Mouse (Mus musculus) layer of hippocampus, postnatal 14 days (tissue): ENCODE data around the gene St8sia1. TPM values are rescaled to one million over a fixed set of nuclear protein-coding genes. Genes with fewer than 3 reads are reported as not detected.
A peak's percentile ranks its signal among the peaks of the same experiment; 100 is the strongest.

ENCODE experiments used
- DNase-seq, 2 experiments: peaks; one replicate each; pipeline ENCODE4 v3.0.0; 2021 to 2022; ENCODE audit warnings: low spot score in 2 of 2, mixed read lengths in 1 of 2
- total RNA-seq, 2 experiments: library from RNA; stranded (reverse); gene quantifications; 2 replicates each; pipeline ENCODE4 v1.2.3; 2021

St8sia1 gene
- total RNA-seq, 2 experiments from 2014 or later, result 29.7 to 32.2 TPM

DNA sequence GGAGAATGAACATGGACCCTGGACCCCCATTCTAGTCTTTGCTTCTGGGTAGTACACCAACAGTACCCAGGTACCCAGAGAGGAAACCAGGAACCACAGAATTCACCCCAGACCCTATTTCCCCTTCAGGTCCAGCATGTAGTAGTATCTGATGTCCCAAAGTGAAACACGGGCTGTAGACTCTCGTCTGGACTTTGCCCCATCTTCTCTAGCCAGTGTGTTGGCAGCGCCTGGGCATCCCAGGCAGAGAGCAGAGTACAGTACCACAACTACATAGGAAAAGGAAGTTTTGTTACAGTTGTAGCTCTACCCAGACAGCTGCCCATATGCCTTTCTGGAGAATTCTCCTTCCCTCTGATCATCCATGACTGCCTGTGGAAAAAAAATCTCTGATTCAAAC is 134.0 kb downstream of the St8sia1 start:
- no peak for DNase-seq

DNA sequence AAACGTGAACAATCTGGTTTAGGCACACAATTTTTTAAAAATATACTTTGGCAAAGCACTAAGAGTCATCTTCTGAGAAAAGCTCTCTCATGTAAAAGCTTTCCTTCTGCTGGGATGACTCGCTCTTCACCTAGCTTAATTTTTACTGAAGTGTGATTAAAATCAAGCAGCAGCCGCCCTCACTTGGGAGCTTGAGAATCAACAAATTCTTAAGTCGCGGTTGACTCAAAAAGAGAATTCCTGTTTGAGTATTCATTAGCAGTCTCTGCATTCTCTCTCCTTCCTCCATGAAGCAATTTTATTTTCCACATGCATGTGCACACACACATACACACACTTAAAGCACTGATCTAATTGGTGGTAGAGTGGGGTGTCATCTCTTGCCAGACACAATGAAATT is 138.8 kb downstream of the St8sia1 start:
- DNase-seq, result no peak

DNA sequence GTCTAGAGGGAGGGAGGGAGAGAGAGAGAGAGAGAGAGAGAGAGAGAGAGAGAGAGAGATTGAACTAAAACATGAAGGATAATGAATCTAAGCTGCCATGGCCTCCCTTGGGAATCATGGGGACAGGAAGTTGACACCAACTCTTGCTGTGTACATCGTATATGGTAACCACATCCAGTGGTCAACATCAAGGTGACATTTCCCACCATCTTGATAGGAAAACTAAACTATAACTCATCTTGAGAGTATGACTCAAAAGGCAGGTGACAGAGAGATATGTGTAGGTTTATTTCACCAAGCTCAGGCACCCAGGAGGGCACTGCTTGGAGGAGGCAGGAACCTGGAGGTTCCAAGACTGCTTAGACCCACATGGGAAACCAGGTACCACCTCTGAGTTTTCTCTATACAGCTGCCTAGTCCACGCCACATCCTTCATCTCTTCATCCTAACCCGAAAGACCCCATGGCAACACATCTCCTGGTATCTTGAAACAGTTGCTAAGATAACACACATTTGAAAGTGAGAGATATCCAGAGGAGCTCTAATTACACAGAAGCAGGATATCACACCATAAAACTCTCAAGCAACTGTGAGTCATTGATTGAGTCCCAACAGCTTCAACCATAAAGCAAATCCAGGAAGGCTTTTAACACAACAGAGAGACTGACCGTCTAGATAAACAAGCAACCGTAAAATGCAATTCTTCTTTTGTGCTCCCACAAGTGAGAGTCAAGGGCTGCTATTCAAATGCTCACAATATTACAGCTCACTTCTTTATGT is 141.1 kb downstream of the St8sia1 start:
- no peak for DNase-seq

DNA sequence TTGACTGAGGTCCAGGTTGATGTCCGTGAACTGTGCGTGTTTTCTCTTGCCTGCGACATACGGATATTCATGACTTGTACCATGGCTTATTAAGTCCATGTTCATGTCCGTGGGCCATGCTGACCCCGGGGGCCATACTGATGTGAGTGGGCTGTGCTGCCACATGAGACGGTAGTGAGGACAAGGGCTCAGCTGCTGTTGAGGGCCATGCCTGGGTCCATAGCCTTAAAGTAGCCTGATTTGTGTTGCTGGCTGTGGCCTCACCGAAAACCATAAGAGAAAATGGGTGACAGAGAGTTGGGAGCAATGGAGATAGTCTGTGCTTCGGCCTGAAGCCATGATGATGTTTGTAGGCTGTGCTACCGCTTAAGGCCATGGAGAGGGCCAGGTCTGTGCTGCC is 145.9 kb downstream of the St8sia1 start:
- no peak for DNase-seq

DNA sequence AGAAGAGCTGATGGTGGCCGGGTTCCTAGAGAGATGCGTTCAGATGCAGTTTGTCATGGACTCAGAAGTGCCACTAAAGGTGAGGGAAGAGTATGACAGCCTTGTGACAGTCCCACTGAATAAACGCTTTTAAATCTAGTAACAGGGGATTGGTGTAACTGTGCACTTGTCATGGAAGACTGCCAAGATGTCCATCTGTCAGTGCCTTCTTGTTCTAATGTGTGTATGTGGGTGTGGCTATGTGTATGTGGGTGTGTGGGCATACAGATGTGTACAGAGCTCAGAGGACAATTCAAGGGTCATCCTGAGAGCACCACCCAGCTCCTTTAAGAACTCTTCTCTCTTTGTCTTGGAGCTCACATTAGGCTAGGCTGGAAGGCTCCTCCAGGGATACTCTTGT is 148.7 kb downstream of the St8sia1 start:
- DNase-seq, result peak in 1 of 2 experiments; percentile 32

DNA sequence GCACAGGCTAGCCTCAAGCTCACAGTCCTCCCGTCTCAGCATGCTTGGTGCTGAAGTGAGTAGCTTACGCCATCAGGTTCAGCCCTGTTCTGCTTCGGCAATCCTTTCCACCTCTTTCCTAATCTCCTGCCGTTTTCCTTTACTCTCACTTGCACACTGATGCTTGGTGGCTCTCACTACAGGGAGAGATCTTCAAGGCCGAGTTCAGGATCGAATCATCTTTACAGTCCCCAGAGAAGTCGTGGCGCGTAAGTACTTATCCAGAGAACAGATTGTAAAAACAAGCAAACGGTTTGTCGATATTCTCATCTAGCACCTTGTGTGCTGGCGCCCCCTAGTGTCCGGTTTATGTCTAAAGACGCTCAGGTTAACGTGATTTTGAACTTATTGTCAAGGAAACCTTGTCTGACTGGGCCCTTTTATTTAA is 149.7 kb downstream of the St8sia1 start:
- DNase-seq, result peak; percentile 86 to 87

DNA sequence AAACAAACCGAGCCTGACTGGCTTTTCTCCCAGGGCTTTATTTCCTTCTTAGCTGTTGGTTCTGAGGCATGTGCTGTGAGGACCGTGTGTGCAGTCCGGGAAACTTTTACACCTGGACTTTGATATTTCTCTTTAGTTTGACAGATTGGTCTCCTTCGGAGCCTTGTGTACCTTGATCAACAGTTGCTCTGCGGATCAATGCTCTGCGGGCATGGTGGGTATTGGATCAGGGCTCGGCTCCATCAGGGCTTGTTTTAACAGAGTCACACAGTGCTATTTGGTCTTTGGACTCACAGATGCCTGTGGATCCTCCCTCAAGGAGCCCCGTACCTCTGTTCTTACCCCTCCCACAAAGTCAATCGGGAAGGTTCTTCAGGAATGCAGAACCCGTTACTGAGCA is 150.2 kb downstream of the St8sia1 start:
- DNase-seq, result no peak

DNA sequence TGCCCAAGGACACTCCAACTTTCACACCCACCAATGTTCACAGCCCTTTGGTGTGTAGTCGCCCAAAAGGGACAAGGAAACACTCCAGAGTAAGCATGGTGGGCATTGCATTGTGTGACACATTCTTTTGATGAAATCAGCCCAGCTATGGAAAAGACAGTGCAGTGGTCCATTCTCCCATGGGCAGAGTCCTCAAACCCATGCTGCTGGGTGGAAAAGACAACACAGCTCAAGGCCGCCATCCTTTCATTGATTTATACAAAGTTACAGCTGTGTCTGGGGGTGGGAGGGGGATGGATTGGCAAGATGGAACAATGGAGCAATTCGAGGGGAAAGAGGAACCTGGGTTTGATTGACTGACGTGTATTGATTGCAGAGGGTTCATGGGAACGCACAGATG is 151.3 kb downstream of the St8sia1 start:
- no peak for DNase-seq

DNA sequence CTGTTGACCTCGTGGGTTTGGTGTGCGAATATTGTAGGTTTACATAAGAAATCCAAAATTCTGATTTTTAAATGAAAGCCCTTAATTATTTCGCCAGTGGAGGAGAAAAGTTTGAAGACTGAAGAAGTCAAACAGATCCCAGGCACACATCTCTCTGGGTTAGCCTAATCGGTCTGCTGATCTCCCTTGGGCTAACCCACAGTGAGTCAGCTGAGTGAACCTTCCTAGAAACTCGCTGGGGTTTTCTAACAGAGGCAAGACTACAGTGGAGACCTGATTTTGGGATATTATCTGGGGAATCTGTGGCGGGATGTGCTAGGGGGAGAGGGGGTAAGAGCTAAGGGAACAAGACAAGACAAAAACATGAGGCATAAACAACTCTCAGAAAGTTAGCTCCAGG is 154.0 kb downstream of the St8sia1 start:
- DNase-seq, result no peak

DNA sequence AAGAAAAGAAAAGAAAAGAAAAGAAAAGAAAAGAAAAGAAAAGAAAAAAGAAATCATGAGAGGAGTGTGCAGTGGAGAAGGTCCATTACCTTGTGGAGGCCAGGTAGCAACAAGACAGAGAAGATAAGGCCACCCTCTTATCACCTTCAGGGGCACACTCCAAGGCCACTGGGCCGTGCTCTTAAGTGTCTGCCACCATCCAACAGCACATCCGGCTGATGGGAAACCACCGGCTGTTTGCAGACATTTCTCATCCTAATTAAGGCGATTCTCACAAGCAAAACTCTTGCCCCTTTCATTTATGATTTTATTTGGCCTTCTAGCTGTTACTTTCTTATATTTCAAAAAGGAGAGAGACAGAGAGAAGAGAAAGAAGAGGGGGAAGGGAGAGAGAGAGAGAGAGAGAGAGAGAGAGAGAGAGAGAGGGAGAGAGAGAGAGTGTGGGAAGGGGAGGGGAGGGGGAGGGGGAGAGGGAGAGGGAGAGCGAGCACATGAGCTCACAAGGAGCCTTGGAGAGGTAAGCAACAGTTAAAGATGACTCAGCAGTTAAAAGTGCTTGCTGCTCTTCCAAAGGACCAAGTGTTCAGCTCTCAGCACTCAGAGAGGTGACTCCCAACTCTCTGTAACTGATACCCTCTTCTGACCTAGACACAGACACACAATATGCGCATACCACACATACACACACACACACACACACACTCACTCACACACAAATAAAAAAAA is 154.7 kb downstream of the St8sia1 start:
- no peak for DNase-seq

DNA sequence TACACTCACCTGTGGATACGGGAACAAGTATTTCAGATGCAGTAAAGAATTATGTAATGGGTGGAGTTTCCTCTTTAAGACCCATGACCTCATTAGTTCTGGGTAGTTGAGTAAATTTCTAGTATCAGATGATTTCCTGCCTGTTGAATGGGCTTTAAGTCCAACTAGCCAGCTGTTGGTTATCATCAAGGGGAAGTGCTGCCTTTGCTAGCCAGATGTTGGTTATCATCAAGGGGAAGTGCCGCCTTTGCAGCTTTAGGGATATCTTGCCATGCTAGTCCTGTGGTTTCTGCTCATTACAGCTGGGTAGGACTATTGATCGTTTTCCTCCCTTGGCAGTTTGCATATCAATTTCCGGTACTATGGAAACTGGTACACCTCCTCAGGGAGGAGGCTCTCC is 157.9 kb downstream of the St8sia1 start:
- DNase-seq, result no peak

DNA sequence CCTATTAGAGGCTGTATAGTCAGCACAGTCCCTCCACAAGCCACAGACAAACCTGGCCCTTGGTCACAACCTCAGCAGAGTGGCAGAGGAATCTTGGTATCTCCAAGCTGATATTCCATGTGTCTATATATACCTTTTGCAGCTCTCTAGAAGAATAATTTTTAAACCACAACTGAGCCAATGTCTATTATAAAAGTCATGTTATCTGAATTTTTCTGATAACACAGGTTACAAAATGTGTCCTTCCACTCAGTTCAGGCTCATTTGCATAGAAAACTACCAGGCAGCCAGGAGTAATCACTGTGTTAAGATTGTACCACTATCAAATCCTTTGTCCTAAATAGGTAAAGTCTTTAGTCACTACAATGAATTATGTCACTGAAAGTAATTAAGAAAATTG is 159.8 kb downstream of the St8sia1 start, which contains the start of gene Sult6b2:
Gene Sult6b2 (minus strand): TSS at position 101 of the 400 bp plus-strand sequence.
- no peak for DNase-seq

DNA sequence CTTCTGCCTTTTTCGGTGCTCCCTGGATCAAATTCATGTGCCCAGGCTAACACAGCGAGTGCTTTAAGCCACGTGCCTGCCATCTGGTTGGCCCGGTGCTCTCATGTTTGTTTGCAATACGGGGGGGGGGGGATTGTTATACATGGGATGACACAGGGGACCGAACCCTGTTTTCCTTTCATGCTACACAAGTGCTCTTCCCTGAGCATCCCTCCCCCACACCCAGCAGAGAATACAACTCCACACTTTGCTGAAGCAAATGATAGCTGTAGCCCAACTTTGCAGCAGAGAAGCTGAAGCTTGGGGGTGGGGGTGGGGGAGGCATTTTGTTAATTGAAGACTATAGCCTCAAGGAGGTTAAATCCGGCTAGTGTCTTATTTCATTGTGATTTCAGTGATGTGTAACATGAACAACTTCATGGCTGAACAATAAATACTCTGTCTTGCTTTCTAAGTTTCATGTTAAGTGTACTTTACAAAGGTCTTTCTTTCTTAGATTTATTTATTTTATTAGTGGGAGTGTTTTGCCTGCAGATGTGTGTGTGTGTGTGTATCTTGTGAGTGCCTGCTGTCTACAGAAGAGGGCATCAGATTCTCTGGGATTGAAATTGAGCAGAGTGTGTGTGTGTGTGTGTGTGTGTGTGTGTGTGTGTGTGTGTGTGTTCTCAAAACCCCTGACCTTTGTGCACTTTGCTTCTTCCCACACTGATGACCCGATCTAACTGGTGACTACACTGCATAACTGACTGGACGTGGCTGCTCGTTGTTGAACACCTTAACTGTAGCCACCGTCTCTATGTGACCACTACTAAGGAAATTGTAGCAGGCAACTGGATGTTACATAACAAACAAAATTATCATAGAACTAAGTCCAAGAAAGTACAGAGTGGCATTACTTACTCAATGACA is 161.4 kb downstream of the St8sia1 start:
- DNase-seq, result no peak

DNA sequence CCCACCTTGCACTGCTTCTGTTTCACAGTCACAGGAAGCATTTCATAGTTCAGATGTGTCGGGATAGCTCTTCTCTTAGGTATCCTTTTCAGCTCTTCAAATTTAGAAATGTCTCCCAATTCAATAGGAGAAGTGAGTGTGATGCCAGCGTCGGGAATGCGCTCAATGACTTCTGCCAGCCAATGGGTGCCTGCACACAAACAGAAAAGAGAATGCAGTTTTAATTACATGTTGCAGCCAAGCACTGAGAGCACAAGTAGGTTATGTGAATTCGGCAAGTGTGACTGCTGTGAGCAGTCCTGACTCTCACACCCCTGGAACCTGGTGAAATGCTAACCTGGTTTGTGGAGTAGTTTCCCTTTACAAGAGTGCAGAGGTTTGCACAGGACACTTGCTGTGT is 162.6 kb downstream of the St8sia1 start:
- no peak for DNase-seq

DNA sequence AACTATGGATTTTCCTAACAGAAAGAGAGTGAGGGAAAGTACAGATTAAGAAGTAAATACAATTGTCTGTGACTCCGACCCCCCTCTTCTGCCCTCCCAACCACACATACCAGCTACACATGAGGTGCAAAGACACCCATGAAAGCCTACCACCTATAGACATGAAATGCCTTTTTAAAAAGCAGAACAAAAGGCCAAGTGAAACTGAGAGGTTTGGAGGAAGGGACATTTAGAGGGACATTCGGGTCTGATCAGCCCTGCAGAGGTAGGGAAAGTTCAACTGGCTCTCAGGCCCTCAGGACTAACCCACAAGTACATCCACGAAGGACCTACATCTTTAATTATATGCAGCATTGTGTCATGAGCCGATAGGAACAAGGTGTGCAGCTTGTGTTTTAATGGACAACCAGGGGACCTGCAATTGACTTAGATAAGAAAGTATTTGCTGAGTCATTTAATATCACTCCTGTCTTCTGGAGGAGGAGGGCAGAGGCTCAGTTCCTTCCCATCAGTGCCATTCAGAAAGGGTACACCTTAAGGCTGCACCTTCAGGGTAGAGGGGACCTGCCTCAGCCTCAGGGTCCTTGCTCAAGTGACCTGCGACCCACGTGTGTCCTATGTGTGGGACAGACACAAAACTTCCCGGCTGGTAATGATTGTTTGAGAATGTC is 164.4 kb downstream of the St8sia1 start:
- no peak for DNase-seq

DNA sequence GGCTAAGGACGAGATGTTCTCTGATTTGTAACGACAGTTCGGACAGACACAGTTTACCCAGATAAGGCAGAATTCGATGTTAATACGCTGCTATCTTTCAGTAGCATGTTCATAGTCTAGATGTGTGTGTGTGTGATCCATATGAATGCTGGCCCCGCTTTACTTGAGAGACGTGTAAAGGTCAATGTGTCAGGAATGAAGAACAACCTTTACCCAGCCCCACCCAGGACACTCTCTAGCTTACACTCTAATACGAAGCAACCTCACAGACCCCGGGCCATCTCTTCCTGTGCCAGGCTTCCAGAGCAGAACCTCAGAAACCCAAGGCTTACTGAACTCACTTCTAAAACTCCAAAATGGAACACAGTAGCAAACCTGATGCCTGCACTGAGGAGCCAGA is 165.4 kb downstream of the St8sia1 start:
- no peak for DNase-seq

DNA sequence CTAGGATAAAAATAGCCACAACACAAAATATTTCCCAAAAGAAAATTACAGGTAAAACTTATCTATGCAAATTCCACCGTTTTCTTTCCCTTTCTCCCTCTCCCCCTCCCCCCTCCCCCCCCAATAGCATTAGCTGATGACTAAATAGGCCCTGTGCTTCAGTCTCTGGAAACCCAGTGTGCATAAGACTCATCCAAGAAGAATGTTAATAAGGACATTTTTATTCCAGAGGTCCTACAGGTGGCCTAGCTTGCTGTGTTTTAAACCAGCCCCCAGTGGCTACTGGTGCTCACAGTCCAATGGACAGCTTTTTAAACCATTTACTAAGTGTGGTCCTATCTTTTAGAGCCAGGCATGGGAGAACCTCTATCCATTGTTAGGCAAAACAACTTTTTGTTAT is 166.3 kb downstream of the St8sia1 start:
- DNase-seq, result no peak

DNA sequence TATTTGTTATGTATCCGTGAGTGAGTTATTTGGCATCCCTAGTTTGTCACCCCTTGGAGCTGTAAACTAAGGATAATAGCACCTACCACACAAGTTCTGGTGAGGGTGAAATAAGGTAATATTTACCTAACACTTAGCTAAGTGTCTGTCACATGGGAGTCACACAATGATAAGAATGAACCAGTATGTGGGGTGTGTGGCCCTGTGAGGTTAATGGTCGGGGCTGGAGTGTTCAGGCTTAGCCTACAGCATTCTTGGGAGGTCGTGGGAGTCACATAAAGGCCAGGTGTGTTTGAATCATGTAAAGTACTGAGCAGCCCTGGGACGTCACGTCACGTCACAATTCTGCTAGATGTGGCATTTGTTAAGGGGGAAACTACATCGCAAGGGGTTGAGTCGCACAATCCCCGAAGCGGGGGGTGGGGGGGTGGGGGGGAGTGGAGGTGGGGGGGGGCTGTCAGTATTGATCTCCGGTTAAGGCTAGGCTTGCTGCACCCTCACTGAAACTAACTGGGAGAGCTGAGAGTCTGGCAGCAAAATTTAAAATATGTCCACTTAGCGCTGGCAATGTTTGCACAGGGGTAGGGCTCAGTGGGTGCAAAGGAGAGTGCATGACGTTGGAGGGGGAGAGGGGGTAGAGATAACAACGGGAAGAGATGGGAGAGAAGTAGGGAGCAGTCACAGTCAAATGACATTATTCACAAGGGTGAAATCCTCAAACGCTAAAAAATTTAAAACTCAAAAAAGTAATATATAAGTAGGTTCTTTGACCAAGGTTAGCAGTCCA is 168.4 kb downstream of the St8sia1 start:
- DNase-seq, result no peak

DNA sequence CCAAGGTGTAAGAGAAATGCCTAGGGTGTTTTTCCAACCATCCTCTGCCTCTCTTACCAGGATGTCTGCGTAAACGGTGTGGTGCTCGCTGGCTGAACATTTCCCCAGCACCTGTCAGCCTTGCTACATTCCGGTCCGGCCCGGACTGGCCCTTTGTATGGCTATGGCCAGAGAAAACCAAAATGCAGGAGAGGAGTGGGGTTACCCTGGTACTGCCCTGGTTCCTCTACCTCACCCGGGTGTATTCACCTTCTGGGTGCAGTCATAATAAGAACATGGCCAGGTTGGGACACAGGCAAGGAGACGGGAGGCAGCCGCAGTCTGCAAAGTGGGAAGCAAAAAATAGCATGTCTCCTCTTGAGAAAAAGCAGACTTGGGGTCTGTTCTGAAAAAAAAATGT is 169.2 kb downstream of the St8sia1 start:
- no peak for DNase-seq

DNA sequence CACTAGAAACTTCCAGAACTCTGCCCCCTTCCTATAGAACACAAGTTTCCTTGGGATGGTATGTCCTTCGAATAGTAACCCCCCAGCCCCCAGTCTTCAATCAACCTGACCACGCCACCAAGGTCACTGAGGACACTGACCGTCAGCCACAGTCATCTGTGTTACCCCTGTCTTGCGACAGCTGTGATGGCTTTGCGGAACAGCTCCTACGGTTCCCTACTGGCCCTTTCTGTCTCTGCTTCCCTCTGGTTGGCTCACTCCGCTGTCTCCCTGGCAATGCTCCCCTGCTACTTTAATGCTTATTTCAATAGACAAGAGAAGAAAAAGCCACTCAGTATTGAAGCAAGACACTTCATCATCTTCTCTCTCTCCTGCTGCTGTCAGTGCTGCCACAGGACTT is 170.8 kb downstream of the St8sia1 start:
- DNase-seq, result no peak
